Mouse (Mus musculus): ENCODE results near the gene Vcan. TPM values are rescaled to one million over a fixed set of nuclear protein-coding genes. Genes with fewer than 3 reads are reported as not detected.
"Not testable (repeated sequence)": the region's sequence is repeated elsewhere in the genome, so short reads cannot be mapped to it uniquely, and the experiment has no call there.

Vcan gene
- polyA plus RNA-seq, 1 experiment = 2.1 TPM

DNA sequence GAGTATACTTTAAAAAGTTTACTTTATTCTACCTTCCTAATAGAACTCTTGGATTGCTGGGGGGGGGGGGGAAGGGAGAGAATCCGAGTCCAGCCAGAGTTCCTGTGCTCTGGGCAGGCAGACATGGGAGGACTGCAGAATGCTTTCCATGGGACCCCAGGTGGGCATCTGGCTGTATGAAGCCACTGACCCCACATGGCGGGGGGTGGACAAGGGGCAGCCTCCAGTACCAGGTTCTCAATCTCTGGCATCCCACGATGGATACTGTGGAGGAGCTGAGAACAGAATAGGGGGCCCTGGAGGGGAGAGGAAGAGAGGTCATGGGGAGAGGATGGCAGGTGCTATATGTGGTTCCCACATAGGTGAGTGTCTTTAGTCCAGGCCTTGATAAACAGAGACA lies 20.0 kb upstream of the Vcan start:
- no peak for TF ChIP-seq POLR2A (IDR thresholded peaks at IDR 0.05; ENCODE audit: borderline replicate concordance, extremely low read depth, low read depth, low read length)
- no peak for TF ChIP-seq CTCF (IDR thresholded peaks at IDR 0.05; ENCODE audit: insufficient read depth, low read length)
- Histone ChIP-seq H3K4me3 (replicated peaks; ENCODE audit: extremely low read depth, low read depth, low read length) (no peak overlapping the region), H3K4me1 (ENCODE audit: control insufficient read depth, insufficient read depth, low read length) (no peaks in the 10 kb centered on the region)
- DNase-seq = no peak
- 77% methylated on average over 3 of the region's 3 CpGs for WGBS

DNA sequence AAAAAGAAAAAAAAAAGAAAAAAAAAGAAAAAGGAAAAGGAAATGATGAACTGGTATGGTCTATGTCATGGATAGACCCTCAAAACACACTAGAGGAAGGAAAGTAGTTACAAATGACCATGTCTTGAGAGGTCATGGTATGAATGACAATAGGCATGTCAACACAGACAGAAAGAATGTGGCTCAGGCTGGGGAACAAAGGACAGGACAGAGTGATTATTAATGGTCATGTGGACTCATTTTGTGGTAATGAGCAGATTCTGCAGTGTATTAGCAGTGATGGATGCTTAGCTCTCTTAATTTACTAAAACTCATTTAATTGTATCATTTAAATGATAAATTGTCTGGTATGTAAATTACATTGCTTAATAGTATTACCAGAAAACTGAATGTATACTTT lies 14.0 kb upstream of the Vcan start:
- DNase-seq = no peak
- Histone ChIP-seq H3K4me1 (ENCODE audit: control insufficient read depth, insufficient read depth, low read length) (no peaks in the 10 kb centered on the region), H3K4me3 (replicated peaks; ENCODE audit: extremely low read depth, low read depth, low read length) (no peak overlapping the region)
- TF ChIP-seq CTCF (IDR thresholded peaks at IDR 0.05; ENCODE audit: insufficient read depth, low read length) (no peak), POLR2A (IDR thresholded peaks at IDR 0.05; ENCODE audit: borderline replicate concordance, extremely low read depth, low read depth, low read length) (no peak)

DNA sequence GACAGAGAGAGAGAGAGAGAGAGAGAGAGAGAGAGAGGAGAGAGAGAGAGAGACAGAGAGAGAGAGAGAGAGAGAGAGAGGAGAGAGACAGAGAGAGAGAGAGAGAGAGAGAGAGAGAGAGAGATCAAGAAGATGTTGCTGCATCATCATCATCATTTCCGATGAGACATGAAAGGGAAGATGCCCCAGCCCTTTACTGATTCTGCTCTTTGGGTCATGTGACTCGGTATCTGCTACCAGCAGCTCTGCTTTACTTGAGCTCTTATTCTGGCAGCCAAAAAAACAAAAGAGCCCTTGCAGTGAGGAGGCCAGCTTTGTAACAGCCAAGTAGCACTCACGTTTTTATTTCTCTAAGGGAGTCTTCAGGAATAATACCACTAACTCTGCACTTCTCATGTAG lies 8.3 kb upstream of the Vcan start:
- H3K4me3 ChIP-seq (replicated peaks; ENCODE audit: extremely low read depth, low read depth, low read length); DNase-seq; H3K4me1 ChIP-seq (ENCODE audit: control insufficient read depth, insufficient read depth, low read length): not testable (repeated sequence)
- WGBS = 24% methylated on average over 3 of the region's 3 CpGs

DNA sequence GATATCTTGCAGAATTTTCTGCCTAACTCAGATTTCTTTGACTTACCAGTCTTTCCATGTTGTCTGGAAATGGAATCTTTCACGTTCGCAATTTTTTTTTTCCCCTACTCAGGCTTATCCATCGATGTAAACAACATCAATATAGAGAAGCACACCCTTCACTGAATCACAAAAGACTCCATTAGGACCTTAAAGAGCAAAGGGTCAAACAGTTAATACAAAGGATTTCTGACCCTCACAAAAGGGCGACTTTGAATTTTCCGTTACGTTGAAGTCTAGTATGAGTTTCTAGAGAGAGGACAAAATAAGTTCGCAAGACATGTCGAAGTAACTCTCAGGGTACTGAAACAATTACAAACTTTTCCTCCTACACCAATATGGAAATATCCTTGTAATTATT lies 892 bp upstream of the Vcan start:
- no peak for DNase-seq

DNA sequence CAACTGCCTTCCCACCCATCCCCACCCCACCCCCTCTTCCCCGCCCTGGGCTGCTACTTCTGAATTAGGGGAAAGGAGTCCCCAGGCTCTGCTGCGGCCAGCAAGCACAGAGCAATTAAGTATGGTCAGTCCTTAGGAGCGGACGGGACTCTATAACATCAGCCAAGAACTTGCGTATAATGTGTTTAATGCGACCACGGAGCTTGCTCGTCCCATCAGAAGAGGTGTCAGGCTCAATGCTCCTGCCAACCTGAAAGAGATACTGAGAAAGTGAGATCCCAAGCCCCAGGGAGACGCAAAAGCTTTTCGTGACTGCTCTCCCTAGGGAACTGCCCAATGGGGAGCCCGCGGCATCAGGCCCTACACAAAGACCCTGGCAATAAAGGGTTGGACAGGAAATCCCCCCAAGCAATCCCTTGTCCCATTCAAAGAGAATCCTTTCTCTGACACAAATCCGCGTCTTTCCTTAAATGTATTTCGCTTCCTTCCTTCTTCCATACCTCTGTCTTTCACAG lies 434 bp upstream of the Vcan start:
- peaks cover 9% of the 10 kb centered on the region for H3K4me1 ChIP-seq (ENCODE audit: control insufficient read depth, insufficient read depth, low read length)
- DNase-seq = no peak
- 14% methylated on average over 15 of the region's 15 CpGs for WGBS
- TF ChIP-seq CTCF (IDR thresholded peaks at IDR 0.05; ENCODE audit: insufficient read depth, low read length) = no peak
- TF ChIP-seq POLR2A (IDR thresholded peaks at IDR 0.05; ENCODE audit: borderline replicate concordance, extremely low read depth, low read depth, low read length) = no peak
- H3K4me3 ChIP-seq (replicated peaks; ENCODE audit: extremely low read depth, low read depth, low read length) = peak overlapping the region; percentile 10

More for the DNA sequence above, 892 bp upstream of the Vcan start:
- 55% methylated on average over 8 of the region's 8 CpGs for WGBS
- peaks cover 9% of the 10 kb centered on the region for H3K4me1 ChIP-seq (ENCODE audit: control insufficient read depth, insufficient read depth, low read length)
- TF ChIP-seq POLR2A (IDR thresholded peaks at IDR 0.05; ENCODE audit: borderline replicate concordance, extremely low read depth, low read depth, low read length) (no peak), CTCF (IDR thresholded peaks at IDR 0.05; ENCODE audit: insufficient read depth, low read length) (no peak)
- H3K4me3 ChIP-seq (replicated peaks; ENCODE audit: extremely low read depth, low read depth, low read length) = no peak overlapping the region

DNA sequence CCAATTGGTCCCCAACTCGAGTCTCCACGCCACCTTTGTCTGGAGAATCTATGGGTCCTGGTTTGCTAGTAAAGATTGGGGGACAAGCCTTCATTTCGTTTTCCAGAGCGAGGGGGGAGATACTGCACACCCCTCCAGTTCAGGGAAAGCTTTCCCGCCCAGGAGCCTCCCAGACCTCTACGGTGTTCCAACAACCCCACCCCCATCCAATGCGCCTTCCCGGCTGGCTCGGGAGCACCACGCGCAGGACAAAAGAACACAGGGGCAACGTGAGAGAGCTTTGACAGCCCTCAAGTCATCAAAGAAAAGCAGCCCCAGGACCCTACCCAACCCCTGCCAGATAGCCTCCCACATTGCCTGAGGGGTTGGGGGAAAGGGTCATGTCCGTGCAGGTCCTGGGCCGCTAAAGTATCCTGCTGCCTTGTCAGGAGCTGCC lies 1.2 kb downstream of the Vcan start:
- Histone ChIP-seq H3K4me1 (ENCODE audit: control insufficient read depth, insufficient read depth, low read length) (peaks cover 9% of the 10 kb centered on the region), H3K4me3 (replicated peaks; ENCODE audit: extremely low read depth, low read depth, low read length) (peak overlapping the region; percentile 0)
- WGBS = 2% methylated on average over 14 of the region's 14 CpGs
- DNase-seq = no peak
- TF ChIP-seq CTCF (IDR thresholded peaks at IDR 0.05; ENCODE audit: insufficient read depth, low read length) (no peak), POLR2A (IDR thresholded peaks at IDR 0.05; ENCODE audit: borderline replicate concordance, extremely low read depth, low read depth, low read length) (no peak)

DNA sequence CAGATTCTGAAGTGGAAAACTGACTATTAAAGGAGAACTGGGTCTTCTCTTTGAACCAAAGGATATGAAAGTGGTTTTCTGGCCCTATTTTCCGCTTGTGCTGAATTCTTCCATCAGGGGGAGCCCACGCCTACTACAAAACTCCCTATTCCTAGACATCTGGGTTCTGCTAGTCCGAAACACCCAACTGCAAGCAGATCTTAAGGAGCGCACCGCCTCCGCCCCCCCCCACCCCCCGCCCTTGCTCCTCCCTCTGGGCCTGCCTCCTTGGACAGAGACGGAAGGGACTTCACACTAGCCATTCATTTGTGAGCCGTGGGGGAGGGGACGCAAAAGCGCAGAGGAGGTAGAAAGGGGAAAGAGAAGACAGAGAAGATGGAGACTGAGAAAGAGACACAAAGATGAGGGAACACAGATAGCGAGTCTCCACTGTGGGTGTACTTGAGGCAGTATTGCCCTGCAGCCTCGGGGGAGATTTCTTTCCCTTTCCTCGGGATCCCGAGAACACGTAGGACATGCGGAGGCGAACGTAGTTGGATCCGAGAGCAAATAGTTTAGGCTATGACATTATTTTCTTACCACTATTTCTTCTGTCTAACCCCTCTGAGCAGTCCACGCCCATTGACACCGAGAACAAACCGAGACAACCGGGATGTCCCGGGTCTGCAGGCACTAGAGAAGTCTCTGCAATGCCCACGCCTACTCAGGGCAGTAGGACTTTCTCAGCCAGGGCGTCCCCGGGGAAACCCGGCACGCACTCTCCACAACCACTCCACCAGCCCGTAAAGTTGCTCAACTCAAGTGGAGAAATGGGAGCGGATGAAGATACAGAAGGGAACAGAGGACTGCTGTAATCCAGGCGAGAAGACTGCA lies 1.8 kb downstream of the Vcan start:
- Histone ChIP-seq H3K4me3 (replicated peaks; ENCODE audit: extremely low read depth, low read depth, low read length) (peak overlapping the region; percentile 69), H3K4me1 (ENCODE audit: control insufficient read depth, insufficient read depth, low read length) (peaks cover 9% of the 10 kb centered on the region)
- no peak for TF ChIP-seq POLR2A (IDR thresholded peaks at IDR 0.05; ENCODE audit: borderline replicate concordance, extremely low read depth, low read depth, low read length)
- TF ChIP-seq CTCF (IDR thresholded peaks at IDR 0.05; ENCODE audit: insufficient read depth, low read length) = peak; percentile 27
- DNase-seq = peak; percentile 57
- under 1% methylated on average over 33 of the region's 33 CpGs for WGBS

DNA sequence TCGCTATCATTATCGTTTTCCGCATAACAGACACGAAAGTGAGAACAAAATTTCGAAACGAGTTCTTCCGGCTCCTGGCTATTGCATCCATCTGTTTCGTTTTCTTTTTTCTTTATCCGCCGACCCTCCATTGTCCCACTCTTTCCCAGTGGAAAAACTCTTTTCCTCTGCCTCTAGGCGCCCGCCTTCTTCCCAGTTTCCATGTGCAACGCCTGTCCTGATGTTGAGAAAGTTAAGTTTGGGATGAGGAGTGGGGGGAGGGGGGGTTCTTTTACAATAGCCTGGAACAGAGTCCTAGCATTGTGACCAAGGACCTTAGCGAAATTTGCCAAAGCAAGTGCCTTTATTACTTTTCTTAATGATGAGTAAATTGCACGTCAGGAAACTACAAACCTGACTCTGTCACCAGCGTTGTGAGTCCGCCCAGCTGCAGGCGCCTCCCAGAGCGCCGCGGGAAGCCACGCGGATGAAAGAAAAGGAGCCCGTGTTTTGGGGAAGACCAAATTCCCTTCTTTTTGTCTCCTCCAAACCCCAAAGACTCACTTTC lies 2.5 kb downstream of the Vcan start:
- TF ChIP-seq CTCF (IDR thresholded peaks at IDR 0.05; ENCODE audit: insufficient read depth, low read length) (no peak), POLR2A (IDR thresholded peaks at IDR 0.05; ENCODE audit: borderline replicate concordance, extremely low read depth, low read depth, low read length) (no peak)
- Histone ChIP-seq H3K4me3 (replicated peaks; ENCODE audit: extremely low read depth, low read depth, low read length) (peak overlapping the region; percentile 69), H3K4me1 (ENCODE audit: control insufficient read depth, insufficient read depth, low read length) (peaks cover 9% of the 10 kb centered on the region)
- under 1% methylated on average over 24 of the region's 24 CpGs for WGBS
- DNase-seq = no peak

DNA sequence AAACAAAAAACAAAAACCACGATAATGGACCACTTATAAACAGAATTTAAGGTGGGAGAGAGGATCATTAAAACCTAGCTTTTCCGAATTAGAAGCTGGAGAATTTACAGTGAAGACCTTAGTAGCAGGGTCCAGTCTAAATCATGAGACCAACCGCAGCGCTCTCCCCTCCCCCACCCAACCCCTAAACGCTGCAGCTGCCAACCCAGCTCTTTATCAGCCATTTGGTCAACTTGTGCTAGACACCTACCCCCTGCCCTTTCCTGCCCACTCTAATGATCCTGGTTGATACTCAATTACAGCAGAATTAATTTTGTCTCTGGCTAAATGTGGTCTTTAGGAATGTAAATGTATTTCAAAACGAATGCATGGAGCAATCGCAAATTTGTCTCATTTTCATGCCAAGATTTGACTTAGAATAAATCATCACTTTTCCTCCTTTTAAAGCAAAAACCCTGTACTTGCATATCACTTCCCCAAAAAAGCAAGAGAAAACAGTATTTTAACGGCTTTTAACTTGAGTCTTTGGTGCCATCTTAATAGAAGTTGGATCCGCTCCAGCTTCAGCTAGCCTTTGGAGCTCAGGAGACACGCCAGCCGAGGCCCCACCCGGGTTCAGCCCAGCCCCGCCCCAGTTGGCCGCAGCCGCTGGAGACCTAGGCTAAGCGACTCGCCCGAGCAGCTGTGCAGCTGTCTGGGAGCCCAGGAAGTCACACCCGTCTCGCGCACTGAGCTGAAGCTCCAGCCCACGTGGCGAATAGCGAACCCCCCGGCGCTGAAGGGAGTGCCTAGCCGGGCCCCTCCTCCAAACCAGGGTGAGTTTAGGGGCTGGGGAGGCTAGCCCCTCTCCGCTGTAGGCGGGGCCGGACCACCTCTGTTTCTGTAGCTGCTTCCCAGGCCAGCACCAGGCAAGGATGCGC lies 3.3 kb downstream of the Vcan start:
- Histone ChIP-seq H3K4me1 (ENCODE audit: control insufficient read depth, insufficient read depth, low read length) (peaks cover 9% of the 10 kb centered on the region), H3K4me3 (replicated peaks; ENCODE audit: extremely low read depth, low read depth, low read length) (peak overlapping the region; percentile 69)
- no peak for TF ChIP-seq CTCF (IDR thresholded peaks at IDR 0.05; ENCODE audit: insufficient read depth, low read length)
- no peak for TF ChIP-seq POLR2A (IDR thresholded peaks at IDR 0.05; ENCODE audit: borderline replicate concordance, extremely low read depth, low read depth, low read length)
- 2% methylated on average over 31 of the region's 31 CpGs for WGBS
- peak; percentile 60 for DNase-seq

All from lung, adult 2 months (tissue).